Mouse (Mus musculus): ENCODE results near the gene Otud3.
"Not testable (repeated sequence)": the region's sequence is repeated elsewhere in the genome, so short reads cannot be mapped to it uniquely, and the experiment has no call there.

Otud3 gene

DNA sequence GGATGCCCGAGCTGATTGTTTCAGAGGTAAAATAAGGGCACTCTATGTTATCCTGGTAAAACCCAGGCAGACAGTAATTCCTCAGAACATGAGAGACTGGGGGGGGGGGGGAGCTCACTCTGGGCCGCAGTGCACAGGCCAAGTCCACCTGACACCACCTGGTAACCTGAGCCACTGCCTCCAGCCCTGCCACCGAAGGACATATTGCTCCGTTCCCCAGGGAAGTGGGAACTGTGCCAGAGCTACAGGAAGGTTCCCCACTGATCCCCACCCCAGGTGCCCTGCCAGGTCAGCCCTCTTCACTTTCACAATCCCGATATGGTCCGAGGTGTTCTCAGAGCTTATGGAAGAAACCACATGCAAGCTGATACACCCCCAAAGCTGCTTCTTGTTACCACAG, 21.1 kb downstream of the Otud3 start:
- no peak for DNase-seq (ENCODE audit: low spot score in 2 of 2)

DNA sequence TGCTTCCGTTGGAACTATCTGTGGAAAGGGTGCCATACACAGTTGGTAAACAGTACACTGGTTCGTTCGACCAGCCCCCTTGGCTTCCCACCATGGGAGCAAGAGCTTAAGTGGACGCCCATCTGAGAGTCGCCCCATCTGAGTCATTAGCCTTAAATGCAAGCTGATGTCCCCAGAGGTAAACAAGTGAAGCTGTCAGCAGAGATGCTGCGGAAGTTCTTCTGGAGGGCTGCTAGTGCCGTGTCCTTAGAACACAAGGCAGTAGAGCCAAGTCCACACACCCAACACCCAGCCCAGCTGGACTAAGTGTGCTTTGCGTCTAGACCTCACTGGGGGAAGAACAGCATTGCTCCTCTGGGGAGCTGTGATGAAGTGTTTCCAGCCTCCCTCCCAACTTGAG, 24.1 kb downstream of the Otud3 start:
- DNase-seq (ENCODE audit: low spot score in 2 of 2) = no peak

DNA sequence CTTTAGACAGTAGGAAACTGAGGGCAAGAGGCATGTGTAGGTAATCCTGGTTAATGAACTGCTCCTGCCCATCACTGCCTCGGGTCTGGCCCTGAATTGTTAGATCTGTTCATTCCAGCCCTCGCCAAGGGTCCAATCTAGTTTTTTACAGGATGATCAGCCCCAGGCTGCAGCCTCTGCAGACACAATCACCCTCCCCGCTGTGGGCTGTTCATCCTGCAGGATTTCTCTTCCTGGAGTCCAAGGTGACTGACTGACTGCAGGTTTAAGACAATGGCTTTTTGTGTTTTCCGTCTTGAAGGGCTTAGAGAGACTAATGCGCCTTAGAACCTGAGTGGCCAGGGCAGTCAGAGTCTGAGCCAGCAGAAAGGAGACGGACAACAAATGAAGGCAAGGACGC, 24.6 kb downstream of the Otud3 start:
- DNase-seq (ENCODE audit: low spot score in 2 of 2) = no peak

DNA sequence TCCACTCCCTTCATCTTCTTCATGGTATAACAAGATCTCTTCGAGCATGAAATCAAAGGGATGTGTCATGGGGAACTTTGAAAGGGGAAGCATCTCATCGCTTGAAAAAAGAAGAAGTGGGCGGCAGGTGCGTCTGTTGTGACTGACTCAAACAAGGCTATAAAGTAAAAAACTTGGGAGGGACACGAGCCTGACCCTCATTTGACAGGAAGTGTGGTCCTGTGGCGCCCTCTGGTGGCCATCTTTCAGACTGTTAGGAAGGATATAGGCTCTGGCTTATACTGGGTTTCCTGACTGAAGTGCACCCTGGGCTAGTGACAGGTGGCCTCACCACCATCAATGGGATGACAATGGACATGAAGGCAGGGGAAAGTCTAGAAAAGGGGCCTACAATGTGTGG, 29.5 kb downstream of the Otud3 start:
- peak; percentile 90 to 94 for DNase-seq (ENCODE audit: low spot score in 2 of 2)

DNA sequence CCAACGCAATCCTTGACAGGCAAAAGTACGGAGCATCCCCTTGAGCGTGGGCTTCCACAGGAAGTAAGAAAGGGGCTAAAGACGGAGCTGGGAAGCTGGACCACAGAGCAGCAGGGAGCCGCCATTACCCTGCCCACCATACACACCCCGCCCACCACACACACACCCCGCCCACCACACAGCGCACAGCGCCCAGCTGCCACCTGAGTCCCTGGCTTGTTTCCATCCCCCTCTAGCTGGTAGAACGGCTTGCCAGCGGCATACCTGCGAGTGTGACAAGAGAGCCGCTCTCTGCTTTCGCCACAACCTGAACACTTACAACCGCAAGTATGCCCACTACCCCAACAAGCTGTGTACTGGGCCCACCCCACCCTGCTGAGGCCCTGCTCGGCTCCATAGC, 31.6 kb downstream of the Otud3 start:
- no peak for DNase-seq (ENCODE audit: low spot score in 2 of 2)

DNA sequence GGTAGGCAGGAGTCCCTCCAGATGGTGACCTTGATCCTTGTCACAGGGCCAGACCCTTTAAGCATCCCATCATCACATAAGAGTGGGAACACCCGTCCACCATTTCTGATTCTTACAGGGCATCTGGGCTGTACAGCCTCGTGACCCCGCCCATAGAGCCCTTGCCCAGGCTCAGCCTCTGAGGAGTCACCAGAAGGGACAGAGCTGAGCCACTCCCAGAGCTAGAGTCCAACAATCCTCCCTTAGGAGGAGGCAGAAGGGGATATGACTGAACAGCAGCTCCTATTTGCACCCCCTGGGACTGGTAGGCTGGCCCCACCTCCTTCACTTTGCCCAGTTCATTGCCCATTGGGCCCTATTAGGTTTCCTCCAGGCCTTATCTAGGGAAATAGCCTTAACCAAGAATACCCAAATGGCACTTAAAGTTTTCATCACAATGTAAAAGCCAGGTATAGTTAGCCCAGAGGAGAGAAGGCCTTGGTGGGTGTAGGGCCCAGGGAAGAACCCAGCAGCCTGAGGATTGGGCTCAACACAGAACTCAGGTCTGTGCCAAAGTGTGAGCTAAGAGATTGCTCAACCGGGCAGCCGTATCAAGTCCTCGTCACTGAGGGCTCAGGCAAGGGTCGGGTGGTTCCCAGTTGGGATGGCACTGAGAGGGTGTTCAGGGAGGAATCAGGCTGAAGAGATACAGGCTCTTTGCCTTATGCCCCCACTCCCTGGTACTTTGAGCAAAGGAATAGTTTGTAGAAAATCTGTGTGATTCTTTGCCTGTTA, 32.7 kb downstream of the Otud3 start:
- no peak for DNase-seq (ENCODE audit: low spot score in 2 of 2)

DNA sequence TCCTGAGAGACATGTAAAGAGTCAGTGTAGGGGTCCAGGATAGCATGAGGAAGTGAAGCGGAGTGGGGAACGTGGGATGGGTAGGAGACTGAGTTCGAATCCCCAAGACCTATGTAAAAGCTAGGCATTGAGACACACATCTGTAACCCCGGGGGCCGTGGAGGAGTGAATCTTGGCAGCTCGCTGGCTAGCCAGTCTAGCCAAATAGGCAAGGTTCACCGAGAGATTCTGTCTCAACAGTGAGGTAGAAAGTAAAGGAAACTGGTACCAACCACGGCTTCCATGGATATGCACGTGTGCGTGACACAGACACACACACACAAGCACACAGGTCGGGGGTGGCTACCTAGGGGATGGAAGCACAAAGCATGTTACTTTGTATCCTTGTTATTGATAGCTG, 33.9 kb downstream of the Otud3 start:
- DNase-seq (ENCODE audit: low spot score in 2 of 2) = no peak

DNA sequence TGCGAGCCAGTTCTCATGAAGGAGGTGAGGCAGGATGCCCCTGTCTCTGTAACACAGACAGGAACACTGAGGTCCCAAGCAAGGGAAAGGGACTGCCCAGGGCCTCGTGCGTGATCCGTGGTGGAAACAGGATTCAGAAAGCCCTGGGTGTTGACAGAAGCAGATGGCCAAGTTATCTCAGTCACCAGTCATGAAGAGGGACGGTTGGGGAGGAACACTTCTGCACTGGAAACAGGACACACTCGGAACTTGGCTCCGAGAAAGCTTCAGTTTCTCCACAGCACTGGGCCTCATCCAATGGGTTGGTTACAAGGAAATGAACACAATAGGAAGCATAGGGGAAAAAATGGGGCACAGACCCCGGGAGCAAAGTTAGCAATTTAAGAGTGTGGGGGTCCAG, 35.0 kb downstream of the Otud3 start:
- no peak for DNase-seq (ENCODE audit: low spot score in 2 of 2)

DNA sequence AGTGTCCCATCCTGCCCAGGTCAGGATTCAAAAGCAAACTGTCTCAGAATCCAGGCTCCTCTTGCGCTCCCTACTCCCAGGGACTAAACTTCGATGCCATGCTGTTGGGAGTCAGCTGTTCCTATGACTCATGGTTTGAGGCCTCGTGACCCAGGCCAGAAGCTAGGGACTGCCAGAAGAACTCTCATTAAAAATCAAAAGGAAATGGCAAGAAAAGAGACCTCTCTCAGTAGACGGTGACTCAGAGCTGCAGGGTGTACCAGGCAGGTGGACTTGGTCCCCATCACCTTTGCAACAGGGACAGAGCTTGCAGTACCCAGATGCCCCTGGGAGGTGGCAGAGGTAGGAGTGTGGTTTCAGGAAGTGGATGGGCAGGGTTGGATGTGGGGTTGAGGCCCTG, 36.0 kb downstream of the Otud3 start, which contains the start of gene Pla2g2e:
Gene Pla2g2e (plus strand): TSS at position 212 of the 400 bp plus-strand sequence.
- DNase-seq (ENCODE audit: low spot score in 2 of 2) = no peak

DNA sequence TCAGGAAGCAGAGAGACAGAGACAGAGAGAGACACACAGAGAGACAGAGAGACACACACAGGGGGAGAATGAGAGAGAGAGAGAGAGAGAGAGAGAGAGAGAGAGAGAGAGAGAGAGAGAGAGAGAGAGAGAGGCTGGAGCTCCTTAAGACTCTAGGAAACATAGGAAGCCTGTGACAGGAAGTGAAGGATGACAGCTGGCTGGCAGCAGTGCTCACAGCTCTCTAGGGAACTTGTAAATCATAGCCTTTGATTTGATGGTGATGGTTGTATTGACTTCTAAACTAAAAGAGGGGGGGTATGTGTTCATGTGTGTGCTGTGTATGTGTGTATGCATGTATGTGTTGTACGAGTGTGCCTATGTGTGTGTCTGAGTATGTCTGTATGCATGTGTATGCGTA, 37.8 kb downstream of the Otud3 start:
- DNase-seq (ENCODE audit: low spot score in 2 of 2) = no peak

DNA sequence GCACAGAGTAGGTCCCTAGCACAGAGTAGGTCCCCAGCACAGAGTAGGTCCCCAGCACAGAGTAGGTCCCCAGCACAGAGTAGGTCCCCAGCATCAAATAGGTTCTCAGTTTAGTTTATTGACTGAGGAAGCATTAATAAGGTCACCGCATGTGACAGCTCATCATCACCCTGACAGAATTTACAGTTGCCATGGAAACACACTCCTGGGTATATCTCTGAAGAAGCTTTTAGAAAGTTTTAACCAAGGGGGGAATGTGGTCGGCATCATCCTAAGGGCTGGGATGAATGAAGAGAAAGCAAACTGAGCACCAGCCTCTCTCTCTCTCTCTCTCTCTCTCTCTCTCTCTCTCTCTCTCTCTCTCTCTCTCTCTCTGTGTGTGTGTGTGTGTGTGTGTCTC, 38.5 kb downstream of the Otud3 start:
- DNase-seq (ENCODE audit: low spot score in 2 of 2) = not testable (repeated sequence)

DNA sequence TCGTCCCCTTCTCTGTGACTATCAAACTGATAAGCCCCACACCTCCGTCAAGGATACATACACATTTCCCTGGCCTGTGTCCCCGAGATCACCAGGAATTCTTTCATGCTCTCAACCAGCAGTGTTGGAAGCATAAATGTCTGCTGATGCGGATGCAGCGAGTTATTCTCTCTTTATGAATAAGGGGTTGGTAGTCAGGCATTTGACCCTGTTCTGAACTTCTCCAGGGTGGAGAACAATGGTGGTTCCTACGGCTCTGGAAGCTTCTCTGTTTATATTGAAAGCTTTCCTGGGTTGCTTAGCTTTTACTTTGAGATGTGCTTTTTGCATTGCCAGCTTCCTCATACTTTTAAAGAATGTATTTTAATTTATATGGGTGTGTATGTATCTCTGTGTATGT, 39.9 kb downstream of the Otud3 start, which contains the start of gene Gm13030:
Gene Gm13030 (minus strand): TSS at position 101 of the 400 bp plus-strand sequence.
- no peak for DNase-seq (ENCODE audit: low spot score in 2 of 2)

DNA sequence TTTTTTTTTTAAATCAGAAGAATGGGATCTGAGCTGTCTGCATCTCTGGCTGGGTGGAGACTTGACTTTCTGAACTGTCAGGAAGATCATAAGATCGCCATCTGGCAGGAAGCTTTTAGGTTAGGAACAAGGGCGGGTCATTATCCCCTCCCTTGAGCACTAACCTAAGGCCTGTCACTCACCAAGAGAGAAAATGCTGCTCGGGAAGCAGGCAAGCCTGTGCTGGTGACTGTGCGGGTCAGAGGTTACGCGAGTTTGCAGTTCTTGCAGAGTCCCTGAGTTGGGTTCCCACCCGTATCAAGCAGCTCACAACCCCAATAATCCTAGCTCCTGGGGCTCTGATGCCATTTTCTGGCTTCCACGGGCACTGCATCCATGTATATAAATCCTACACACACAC, 45.1 kb downstream of the Otud3 start:
- no peak for DNase-seq (ENCODE audit: low spot score in 2 of 2)

DNA sequence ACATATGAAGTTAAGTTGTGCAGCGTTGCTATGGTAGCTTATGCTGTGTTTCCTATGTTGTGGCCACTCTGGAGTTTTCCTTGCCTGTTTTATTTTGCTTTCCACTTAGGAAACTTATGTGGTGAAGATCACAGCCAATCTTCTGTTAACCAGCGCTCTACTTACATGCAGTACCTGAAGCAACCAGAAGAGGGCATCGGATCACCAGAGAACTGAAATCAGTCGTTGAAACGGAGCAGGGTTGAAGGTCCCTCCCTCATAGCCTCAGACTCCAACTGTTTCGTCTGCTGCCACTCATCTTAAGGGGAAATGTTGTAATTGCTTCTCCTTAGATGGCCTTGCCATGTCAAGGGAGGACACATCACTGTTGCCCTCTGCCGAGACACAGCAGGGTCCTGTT, 47.3 kb downstream of the Otud3 start:
- peak; percentile 60 to 73 for DNase-seq (ENCODE audit: low spot score in 2 of 2)

DNA sequence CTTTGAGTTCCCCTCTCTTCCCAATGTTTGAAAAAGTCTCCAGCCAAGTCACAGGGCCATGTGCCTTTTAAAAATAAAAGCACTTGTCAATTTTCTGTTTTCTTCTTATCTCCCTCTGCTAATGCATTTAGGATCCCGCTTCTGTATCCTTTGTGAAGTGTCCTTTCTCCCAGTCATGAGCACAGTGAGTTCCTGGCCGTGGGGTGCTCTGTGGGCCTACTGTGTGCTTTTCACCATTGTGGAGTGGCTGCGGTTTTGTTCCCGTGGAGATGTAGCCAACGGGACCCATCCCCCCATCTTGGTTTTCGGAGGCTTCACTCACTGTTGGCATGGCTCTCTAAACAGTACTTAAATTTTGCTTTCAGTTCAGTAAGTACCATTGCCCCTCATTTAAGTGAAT, 47.8 kb downstream of the Otud3 start:
- no peak for DNase-seq (ENCODE audit: low spot score in 2 of 2)

DNA sequence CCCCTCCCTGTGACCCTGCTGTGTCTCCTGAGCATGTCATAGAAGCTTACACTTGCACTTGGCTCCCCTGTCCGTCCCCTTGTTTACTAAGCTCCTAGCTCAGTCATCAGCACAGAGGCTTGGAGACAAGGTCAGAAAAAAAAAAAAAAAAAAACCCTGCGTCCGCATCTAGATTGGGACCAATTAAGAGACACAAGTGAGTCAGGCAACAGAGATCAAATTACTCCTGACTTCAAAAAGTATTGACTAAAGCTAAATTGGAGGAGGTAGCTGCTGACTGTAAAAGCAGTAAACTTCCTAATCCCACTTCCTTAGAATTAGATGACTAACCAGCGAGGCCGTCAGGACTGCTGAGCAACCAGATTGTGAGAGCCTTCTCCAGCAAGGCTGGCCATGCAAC, 48.7 kb downstream of the Otud3 start:
- no peak for DNase-seq (ENCODE audit: low spot score in 2 of 2)

DNA sequence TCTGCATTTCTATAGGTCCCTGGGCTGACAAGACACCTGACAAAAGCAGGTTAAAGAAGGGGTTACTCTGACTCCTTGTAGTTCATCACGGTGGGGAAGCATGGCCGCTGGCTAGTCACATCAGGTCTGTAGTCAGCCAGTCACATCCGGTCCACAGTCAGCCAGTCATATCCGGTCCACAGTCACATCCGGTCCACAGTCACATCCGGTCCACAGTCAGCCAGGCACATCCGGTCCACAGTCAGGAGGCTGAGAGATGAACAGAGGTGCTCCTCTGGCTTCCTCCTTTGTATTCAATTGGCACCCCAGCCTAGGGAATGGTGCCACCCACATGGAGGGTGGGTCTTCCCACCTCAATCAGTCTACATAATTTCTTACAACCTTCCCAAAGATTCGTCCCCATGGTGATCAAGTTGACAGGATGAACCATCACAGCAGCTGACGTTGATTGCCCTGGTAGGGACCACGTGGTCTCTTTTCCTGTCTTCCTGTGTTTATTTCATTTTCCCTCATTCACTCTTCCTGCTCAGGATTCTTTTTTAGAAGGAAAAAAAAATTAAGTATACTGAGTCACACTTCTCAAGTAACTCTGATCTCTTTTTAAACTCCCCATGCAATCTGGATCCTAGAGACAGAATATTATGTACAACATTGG, 50.3 kb downstream of the Otud3 start, which contains the start of gene Pla2g5:
Gene Pla2g5 (minus strand): TSS at position 139 of the 655 bp plus-strand sequence.
- DNase-seq (ENCODE audit: low spot score in 2 of 2) = no peak

DNA sequence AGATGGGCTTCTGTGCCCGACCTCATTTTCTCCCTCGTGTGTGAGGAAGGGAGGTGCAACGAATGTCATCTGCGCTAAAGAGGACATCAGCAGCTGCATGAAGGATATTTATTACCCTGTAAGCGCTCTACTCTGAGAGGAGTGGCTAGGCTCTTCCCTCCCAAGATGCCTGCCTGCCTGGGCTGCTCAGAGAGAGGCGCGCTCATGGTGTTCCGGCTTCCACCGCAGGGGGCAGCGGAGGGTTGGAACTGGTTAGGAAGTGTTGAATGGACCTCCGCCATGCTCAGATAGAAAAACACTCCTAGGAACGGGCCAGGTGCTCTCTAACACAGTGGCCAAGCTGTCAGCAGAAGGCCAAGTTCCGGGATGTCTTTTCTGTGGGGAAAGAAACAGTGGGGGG, 54.0 kb downstream of the Otud3 start:
- peak; percentile 61 to 63 for DNase-seq (ENCODE audit: low spot score in 2 of 2)

DNA sequence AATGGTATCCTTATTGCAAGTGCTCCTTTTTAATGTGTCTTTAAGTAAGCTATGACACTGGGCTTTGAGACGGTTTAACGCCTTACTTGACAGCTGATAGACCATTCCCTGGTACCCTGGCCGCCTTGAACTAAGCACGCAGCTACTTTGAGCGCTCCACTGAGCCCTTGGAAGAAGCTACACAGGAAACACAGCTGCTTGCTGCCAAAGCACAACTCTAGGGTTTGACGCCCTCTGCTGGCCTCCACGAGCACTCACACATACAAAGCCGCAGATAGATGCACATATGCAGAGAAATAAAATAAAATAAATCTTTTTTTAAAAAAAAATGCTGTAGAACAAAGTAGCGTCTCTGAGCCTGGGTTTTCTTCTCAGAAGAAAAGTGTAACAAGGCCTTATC, 54.5 kb downstream of the Otud3 start:
- no peak for DNase-seq (ENCODE audit: low spot score in 2 of 2)

DNA sequence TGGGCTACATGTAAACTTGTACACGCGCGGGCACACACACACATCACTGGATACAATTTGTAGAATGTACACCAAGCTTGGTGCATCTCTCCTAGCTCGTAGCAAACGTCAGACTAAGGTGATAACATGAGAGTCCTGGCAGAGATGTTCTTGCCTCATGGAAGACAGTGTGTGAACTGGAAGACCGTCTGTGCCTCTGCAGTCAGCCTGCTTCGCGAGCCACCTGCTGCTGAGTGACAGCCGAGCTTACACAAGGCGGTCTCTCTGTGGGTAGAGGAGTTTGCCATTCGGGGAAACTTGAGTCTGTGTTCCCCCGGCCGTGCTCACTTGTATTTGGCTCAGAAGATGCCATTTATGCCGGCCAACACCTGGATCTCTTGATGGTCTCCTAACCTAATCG, 55.3 kb downstream of the Otud3 start:
- DNase-seq (ENCODE audit: low spot score in 2 of 2) = no peak

DNA sequence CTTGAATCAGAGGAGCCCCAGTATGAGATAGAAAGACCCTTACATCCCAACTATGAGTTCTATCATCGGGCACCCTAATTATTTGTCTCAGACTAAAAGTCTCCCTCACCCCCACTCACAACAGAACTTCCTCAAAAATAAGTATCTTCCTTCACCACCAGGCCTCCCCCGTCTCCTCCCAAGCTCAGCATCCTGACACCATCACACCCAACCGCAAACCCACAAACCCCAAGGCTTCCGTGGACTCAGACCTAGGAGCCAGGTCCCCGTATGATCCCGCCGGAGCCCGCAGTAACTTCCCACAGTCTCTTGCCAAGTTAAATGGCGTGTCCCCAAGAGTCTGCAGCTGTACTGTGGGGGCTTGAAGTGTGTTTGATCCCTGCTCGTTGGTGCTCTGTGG, 56.2 kb downstream of the Otud3 start:
- DNase-seq (ENCODE audit: low spot score in 2 of 2) = no peak

DNA sequence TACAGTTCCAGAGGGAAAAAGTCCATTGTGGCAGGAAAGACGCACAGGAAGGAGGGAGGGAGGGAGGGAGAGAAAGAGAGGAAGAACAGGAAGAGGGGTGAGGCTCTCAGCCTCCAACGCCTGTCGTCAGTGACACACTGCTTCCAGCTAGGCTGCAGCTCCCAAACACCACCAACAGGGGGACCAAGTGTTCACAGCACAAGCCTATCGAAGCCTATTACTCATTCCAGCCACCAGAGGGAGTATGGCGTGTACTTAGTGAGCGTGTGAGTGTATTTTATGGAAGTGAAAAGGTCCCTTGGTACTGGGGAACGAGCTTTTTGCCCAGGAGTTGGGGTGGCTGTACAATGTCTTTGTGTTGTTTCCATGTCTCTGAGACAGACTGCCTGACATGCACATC, 57.3 kb downstream of the Otud3 start:
- DNase-seq (ENCODE audit: low spot score in 2 of 2) = peak; percentile 41 to 57

DNA sequence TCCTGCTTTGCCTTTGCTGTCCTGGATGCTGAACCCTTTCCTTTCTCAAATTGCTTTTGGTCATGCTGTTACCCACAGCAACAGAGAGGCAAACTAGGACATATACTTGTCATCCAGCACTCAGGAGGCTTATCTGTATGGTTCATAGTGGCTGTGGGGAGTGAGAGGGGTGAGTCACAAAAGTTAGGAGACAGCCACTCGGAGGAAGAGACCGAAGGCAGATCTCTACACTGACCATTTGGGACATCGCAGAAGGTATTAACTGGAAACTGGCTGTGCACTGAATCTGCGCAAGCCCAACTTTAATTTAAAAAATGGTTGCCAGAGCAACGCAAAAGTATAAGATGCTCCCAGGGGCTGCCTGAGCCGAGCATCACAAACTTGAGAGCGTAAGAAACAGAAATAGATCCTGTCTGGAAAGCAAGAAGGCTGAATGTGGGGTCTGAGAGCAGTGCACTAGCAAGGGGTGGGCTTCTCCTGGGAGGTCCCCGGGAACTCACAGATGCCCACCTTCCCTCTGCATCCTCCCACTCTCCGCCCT, 58.6 kb downstream of the Otud3 start:
- DNase-seq (ENCODE audit: low spot score in 2 of 2) = no peak

All from frontal cortex, postnatal 25 days (tissue).